Mouse (Mus musculus): Measurements from ENCODE around the gene Brat1.
A peak's percentile ranks its signal among the peaks of the same experiment; 100 is the strongest.

The Brat1 gene

DNA sequence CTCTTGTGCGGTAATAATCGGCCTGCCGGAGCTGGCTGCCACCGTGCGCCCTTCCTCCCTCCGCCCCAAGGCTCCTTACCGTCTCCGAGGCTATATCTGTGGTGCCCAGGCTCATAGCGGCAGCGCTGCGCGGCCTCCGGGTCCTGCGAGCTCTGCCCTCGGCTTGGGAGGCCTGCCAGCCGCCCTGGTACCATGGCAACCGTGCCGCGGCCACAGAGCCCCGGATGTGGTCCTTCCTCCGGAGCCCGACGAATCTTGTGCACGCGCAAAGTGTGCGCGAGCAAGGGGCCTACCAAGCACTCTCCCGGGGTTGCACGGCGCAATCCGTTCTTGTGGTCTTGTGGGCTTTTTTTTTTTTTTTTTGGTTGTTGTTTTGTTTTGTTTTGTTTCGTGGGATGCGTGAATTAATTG is 2.7 kb upstream of the Brat1 start, which contains the start of gene Iqce:
Gene Iqce (minus strand): TSS at position 276 of the 411 bp plus-strand sequence.
- peak; percentile 97 for DNase-seq

- no peak for DNase-seq
Observed at GRCm38 (mm10) chr5:140702618-140703175, 2.1 kb upstream of the Brat1 start.

- DNase-seq = no peak
Observed at GRCm38 (mm10) chr5:140703480-140704377, 1.1 kb upstream of the Brat1 start.

DNA sequence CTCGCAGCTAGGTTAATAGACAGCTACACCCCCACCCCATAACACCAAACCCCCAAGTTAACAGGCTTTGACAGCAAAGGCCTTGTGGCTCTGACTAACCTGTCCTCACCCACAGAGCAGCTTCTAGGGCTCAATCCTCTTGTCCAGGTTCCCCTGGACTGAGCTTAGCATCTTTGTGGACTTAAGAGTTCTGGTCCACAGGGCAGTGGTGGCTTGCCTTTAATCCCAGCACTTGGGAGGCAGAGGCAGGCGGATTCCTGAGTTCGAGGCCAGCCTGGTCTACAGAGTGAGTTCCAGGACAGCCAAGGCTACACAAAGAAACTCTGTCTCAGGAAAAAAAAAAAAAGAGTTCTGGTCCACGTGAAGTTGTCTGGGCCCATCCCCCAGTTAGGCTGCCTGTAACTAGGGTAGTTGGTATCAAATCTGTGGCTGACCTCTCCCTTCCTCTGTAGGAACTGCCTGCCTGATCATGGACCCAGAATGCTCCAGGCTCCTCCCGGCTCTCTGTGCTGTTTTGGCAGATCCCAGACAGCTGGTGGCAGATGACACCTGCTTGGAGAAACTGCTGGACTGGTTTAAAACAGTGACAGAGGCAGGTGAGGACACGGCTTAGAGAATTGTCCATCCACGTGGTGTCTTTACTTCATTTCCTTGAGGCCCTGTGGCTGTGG is 825 bp downstream of the Brat1 start:
- no peak for DNase-seq

- DNase-seq = no peak
Observed at GRCm38 (mm10) chr5:140710315-140710714, 5.5 kb downstream of the Brat1 start.

GRCm38 (mm10) chr5:140711040-140711439 is 6.2 kb downstream of the Brat1 start:
- no peak for DNase-seq

DNA sequence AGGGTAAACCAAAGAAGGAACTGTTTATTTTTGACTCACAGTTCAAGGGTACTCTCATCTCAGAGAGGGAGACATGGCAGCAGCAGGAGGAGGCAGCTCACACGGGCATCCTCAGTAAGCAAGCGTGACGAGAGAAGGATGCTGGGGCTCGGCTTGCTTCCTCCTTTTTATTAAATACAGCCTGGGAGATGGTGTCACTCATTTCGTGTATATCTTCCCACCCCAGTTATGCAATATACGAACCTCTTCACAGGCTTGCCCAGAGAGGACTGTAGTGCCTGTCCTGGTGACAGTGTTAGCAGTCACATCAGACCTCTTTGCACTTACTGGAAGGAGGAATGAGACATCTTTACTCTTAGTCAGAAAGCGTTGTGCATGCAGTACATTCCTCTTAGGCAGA is 16.0 kb downstream of the Brat1 start:
- no peak for DNase-seq

DNA sequence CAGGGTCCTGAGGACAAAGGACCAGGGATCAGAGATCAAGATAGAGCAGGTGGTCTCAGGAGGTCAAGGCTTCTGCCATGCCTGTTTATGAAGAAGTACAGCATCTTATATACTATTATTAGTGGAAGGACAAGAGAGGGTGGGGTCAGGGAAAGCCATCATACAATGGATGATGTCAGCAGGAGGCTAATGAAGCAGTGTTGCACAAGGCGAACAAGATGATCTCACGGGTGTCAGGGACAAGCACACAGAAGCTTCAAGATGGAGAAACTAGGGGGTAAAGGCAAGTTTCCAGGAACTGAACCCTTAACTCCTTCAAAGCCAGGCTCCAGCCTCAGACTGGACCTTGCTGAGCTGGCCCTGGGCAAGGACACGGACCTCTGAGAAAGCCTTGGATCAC is 17.3 kb downstream of the Brat1 start:
- no peak for DNase-seq

- peak; percentile 78 for DNase-seq
Observed at GRCm38 (mm10) chr5:140723822-140724221, 19.0 kb downstream of the Brat1 start, which contains the start of gene Amz1. Amz1 (plus strand) TSS chr5:140724127.

DNA sequence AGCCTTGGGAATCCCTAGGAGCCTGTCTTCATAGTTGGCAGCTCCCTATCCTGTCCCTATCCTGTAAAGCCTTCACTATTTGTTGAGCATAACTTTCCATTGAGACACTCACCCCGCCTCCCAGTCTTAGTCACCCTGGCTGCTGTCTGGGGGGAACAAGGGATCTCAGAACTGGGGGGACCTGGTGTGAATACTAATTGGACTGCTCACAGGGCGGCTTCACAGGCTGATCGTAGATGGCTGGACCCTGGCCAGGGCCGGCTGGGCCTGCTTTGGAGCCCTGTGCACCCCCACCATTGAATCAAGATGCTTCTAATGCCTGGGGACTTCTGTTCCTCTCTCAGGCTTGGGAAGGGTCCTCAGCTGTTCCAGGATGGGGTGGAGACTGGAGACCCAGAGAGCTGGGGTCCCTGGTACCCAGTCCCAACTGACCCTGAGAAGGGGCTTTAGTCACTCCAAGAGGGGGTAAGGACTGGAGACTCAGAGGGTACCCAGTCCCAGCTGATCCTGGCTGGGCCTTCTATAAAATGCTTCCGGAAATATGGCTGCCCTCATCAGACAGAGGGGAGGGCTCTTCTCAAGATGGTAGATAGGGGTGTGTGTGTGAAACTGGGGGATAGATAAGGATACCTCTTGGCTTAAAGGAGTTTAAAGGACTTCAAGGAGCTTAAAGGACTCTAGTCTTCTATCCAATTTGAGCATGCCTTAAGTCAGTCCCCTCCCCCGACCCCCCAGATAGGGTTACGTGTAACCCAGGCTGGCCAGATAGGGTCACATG is 21.4 kb downstream of the Brat1 start:
- peak; percentile 68 for DNase-seq

DNA sequence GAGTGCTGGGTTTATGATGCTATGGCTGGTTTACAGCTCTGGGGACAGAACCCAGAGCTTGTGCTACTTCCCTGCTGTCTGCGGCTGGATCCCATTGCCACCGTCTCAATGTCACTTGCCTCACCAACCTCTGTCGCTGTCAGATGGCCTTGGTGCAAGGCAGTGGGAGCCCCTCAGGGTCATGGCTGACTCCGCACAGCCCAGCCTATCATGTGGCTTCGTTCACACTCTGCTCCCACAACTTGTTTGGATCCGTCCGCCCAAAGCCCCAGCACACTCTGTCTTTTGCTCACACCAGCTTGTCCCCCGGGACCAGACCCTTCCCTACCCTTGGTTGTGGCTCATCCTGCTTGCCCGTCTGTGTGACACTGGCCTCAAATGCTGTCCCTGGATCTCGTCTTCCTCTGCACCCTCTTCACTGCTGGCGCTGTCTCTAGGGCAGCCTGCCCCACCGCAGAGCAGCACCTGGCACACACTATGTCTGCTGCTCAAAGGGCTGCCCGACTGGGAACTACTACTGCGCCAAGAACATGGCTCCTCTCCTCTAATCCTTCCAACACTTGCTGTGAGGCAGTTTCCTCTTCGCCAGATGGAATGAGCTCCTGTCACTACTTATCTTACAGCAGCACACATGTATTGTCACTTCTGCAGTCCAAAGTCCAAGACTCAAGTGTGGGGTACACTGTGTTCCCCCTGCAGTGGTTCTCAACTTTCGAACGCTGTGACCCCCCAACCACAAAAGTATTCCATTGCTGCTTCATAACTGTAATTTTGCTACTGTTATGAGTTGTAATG is 22.3 kb downstream of the Brat1 start:
- no peak for DNase-seq

- no peak for DNase-seq
Observed at GRCm38 (mm10) chr5:140731040-140731797, 26.4 kb downstream of the Brat1 start.

GRCm38 (mm10) chr5:140732195-140732594 is 27.4 kb downstream of the Brat1 start:
- DNase-seq = no peak

DNA sequence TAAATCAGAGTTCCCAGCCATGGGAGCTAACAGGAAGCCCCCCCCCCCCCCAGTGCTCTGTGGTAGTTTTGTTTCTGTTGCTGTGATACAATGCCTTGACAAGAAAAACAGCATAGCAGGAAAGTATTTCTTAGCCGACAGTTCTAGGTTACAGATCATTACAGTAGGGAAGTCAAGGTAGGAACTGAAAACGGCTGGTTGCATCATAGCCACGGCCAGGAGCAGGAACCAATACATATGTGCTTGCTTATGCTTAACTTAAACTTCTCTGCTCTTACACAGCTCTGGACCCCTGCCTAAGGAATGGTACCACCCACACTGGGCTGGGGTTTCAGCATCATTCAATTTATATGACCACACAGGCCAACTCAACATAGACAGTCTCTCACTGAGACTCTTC is 28.5 kb downstream of the Brat1 start:
- DNase-seq = no peak

GRCm38 (mm10) chr5:140735297-140735696 is 30.5 kb downstream of the Brat1 start:
- no peak for DNase-seq

DNA sequence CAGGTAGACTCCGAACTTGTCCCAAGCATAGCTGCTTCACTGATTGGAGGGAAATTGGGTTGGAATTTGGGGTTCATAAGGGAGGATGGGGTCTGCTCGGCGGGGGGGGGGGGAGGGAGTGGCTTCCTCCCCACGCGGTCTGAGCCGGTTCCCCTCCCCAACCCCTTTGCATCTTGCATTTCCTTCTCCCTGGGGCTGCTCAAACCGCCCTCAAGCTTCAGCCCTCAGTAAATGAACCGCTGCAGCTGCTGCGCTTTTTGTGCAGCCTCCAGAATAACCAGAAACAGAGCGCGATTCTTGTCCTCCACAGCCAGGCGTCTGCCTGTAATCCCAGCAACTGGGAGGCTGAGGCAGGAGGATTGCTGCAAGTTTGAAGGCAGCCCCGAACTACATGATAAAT is 31.4 kb downstream of the Brat1 start:
- no peak for DNase-seq

- DNase-seq = no peak
Observed at GRCm38 (mm10) chr5:140739813-140740212, 35.0 kb downstream of the Brat1 start.

- no peak for DNase-seq
Observed at GRCm38 (mm10) chr5:140741040-140741439, 36.2 kb downstream of the Brat1 start.

- DNase-seq = no peak
Observed at GRCm38 (mm10) chr5:140741877-140742276, 37.1 kb downstream of the Brat1 start.

GRCm38 (mm10) chr5:140743706-140744131 is 38.9 kb downstream of the Brat1 start:
- DNase-seq = no peak

- DNase-seq = no peak
Observed at GRCm38 (mm10) chr5:140748425-140748824, 43.6 kb downstream of the Brat1 start.

Data from right cerebral cortex, postnatal 14 days (tissue).